Mouse (Mus musculus) brown adipose tissue, adult 24 weeks (tissue): ENCODE data around the gene Slc29a1. TPM values are rescaled to one million over a fixed set of nuclear protein-coding genes. Genes with fewer than 3 reads are reported as not detected.

Experiments used
- H3K27ac ChIP-seq: fragments of 200-500 bp; replicated peaks from 2 replicates; pipeline ENCODE4 v1.5.1; 2012; ENCODE audit warnings: low read depth, mild to moderate bottlenecking, low read length
- H3K4me1 ChIP-seq: fragments of 200-500 bp; 2 replicates; pipeline ENCODE4 v1.6.1; 2012; ENCODE audit warnings: low read length, mixed read lengths; ENCODE audit not compliant: control insufficient read depth, insufficient read depth, insufficient read length
- H3K4me3 ChIP-seq: fragments of 200-500 bp; 2 replicates; pipeline ENCODE4 v1.5.1; 2012; ENCODE audit warnings: low read depth, mild to moderate bottlenecking, low read length, moderate library complexity; ENCODE audit not compliant: insufficient read depth
- polyA plus RNA-seq: library from polyadenylated mRNA; stranded (reverse); fragments of >200 nt; gene quantifications from 2 replicates; pipeline ENCODE4 v1.2.4, GENCODE M21; 2012; ENCODE audit not compliant: missing spikeins, insufficient read depth, insufficient read length

Slc29a1 gene
- polyA plus RNA-seq, 1 experiment = 56.5 TPM

- Histone ChIP-seq H3K27ac (peak within 1 kb of the TSS; percentile 100), H3K4me1 (peaks cover 4% of the 10 kb centered on the region; the same call in 1 of the 2 replicates), H3K4me3 (peak within 1 kb of the TSS; percentile 98)
Observed at GRCm38 (mm10) chr17:45573087-45573779, 26.2 kb downstream of the Slc29a1 start, which contains the start of gene Hsp90ab1. TSS of gene Hsp90ab1 (minus strand) at chr17:45573271.

GRCm38 (mm10) chr17:45572103-45573086 lies 27.0 kb downstream of the Slc29a1 start:
- peak overlapping the region; percentile 98 for H3K4me3 ChIP-seq
- H3K27ac ChIP-seq = peak overlapping the region; percentile 99
- H3K4me1 ChIP-seq = peaks cover 4% of the 10 kb centered on the region; the same call in 1 of the 2 replicates

GRCm38 (mm10) chr17:45569999-45570398 lies 29.4 kb downstream of the Slc29a1 start:
- Histone ChIP-seq H3K4me3 (no peak overlapping the region), H3K4me1 (peaks cover 4% of the 10 kb centered on the region; the same call in 1 of the 2 replicates), H3K27ac (no peak overlapping the region)

GRCm38 (mm10) chr17:45568990-45569389 lies 30.4 kb downstream of the Slc29a1 start:
- Histone ChIP-seq H3K27ac (no peak overlapping the region), H3K4me3 (no peak overlapping the region), H3K4me1 (no peaks in the 10 kb centered on the region)

- Histone ChIP-seq H3K4me1 (no peaks in the 10 kb centered on the region), H3K27ac (no peak overlapping the region), H3K4me3 (no peak overlapping the region)
Observed at GRCm38 (mm10) chr17:45567162-45567601, 32.2 kb downstream of the Slc29a1 start.

GRCm38 (mm10) chr17:45566360-45567161 lies 32.8 kb downstream of the Slc29a1 start:
- Histone ChIP-seq H3K4me1 (no peaks in the 10 kb centered on the region), H3K27ac (no peak overlapping the region), H3K4me3 (no peak overlapping the region)

GRCm38 (mm10) chr17:45566031-45566359 lies 33.4 kb downstream of the Slc29a1 start:
- no peak overlapping the region for H3K27ac ChIP-seq
- no peaks in the 10 kb centered on the region for H3K4me1 ChIP-seq
- no peak overlapping the region for H3K4me3 ChIP-seq

- peak overlapping the region; percentile 76 for H3K4me3 ChIP-seq
- no peaks in the 10 kb centered on the region for H3K4me1 ChIP-seq
- H3K27ac ChIP-seq = no peak overlapping the region
Observed at GRCm38 (mm10) chr17:45565103-45565502, 34.3 kb downstream of the Slc29a1 start.

- Histone ChIP-seq H3K27ac (no peak overlapping the region), H3K4me1 (no peaks in the 10 kb centered on the region), H3K4me3 (peak overlapping the region; percentile 76)
Observed at GRCm38 (mm10) chr17:45564531-45565084, 34.8 kb downstream of the Slc29a1 start.

GRCm38 (mm10) chr17:45563655-45564530 lies 35.5 kb downstream of the Slc29a1 start, which contains the start of gene Slc35b2:
TSS of gene Slc35b2 (plus strand) at chr17:45563874.
- Histone ChIP-seq H3K4me1 (no peaks in the 10 kb centered on the region), H3K27ac (peak within 1 kb of the TSS; percentile 56), H3K4me3 (peak within 1 kb of the TSS; percentile 76)

GRCm38 (mm10) chr17:45563216-45563615 lies 36.2 kb downstream of the Slc29a1 start:
- Histone ChIP-seq H3K4me3 (no peak overlapping the region), H3K4me1 (no peaks in the 10 kb centered on the region; the same call in 1 of the 2 replicates), H3K27ac (no peak overlapping the region)

GRCm38 (mm10) chr17:45559732-45560525 lies 39.5 kb downstream of the Slc29a1 start:
- no peak overlapping the region for H3K4me3 ChIP-seq
- no peak overlapping the region for H3K27ac ChIP-seq
- no peaks in the 10 kb centered on the region; the same call in 1 of the 2 replicates for H3K4me1 ChIP-seq
